Mouse (Mus musculus) thymus, postnatal 36 days (tissue): ENCODE results near the gene Ifnar2.
A peak's percentile ranks its signal among the peaks of the same experiment; 100 is the strongest.

ENCODE experiments used
- DNase-seq, 2 experiments: peaks; one replicate each; pipeline ENCODE4 v3.0.0; 2022; ENCODE audit warnings: mixed read lengths in 2 of 2

Gene Ifnar2

DNA sequence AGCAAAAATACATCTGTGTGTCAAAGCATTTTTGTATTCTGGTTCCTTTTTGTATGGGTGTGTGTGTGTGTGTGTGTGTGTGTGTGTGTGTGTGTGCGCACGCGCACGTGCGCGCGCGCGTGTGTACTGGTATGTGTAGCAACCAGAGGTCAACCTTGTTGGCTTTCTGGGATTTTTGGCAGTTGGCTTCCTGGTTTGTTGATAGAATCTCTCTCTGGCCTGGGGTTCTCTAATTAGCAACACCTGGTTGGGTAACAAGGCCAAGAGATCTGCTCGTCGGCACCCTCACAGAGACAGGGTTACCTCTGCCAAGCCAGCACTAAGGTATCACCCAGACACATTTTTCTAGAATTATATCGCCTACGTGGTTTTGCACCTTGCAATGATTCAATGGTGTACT, 13.1 kb upstream of the Ifnar2 start:
- DNase-seq = no peak

DNA sequence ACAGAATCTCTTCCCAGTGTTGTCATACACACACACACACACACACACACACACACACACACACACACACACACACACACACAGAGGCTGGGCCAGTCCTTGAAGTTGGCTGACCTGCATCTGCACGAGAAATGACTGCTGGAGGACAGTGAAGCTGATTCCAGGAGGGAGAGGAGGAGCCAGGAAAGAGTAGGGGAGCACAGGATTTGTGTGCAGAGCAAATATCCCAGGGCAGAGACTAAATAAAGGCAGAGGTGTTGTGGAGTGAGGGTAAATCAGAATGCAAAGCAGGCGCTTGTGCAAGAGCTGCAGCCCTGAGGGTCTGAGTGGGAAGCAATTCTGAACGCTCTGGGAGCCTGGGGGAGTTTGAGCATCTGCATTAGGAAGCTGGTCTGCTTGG, 12.4 kb upstream of the Ifnar2 start:
- no peak for DNase-seq

- DNase-seq = no peak
Measured at GRCm38 (mm10) chr16:91362006-91362405, 10.6 kb upstream of the Ifnar2 start.

DNA sequence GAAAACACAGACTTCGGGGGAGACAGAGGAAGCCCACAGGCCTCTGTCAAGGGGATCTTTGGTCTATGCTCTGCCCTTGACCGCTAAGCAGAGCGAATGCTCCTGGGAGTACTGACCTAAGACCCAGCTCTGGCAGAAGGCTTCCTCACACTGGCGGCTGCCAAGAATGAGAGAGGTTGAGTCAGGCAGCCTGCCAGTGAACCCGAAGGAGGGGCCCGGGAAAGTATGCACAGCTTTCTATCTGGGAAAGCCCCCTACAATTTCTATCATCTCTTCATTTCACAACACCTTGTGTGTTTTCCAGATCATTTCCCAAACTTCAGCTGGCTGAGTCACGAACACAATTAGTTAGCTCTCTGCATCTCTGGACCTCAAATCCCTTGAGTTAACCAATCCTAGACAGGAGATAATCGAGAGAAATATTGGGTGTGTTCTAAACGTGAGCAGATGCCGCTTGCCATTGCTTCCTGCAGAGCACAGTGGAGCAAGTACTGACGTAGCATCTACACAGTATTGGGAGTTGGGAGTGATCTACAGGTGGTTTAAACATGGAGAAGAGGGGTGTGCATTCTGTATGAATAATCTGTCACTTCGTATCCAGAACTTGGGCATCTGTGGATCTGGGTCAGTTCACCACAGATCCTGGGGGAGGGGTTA, 9.8 kb upstream of the Ifnar2 start:
- DNase-seq = no peak

DNA sequence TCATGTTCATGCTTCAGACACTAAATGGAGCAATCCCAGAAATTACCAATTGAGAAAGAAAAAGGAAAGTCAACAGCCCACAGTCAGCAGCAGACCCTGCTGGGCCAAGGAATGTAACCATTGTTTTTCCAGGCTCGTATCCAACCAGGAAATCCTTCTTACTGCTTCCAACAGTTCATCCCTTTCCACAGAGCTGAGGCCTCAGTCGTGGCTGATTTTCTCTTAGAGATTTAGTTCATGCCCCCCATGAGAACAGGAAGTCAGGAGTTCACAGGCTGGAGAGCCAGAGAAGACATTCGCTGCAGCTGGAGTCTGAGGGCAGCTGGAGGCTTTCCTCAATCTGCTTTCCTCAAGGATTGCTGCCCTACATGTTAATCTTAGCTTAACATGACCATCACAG, 9.1 kb upstream of the Ifnar2 start:
- no peak for DNase-seq

GRCm38 (mm10) chr16:91366567-91366966, 6.0 kb upstream of the Ifnar2 start:
- peak; percentile 35 to 66 for DNase-seq

DNA sequence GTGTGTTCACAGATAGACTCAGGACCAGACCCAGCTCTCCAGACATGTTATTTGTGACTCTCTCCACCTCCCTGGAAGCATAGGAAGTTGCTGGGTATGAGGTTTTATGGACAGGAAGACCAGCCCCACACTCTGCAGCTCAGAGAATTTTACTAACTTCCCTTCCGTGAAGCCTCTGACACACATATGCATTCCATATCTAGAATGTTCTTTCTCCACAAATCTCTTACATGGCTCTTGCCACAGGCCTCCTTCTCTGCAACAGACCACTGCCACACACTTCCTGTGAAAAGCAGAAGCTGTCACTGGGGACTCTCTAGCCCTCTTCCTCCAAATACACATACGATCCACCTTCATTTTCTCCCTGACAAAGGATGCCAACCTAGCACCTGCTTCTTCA, 5.5 kb upstream of the Ifnar2 start:
- DNase-seq = no peak

DNA sequence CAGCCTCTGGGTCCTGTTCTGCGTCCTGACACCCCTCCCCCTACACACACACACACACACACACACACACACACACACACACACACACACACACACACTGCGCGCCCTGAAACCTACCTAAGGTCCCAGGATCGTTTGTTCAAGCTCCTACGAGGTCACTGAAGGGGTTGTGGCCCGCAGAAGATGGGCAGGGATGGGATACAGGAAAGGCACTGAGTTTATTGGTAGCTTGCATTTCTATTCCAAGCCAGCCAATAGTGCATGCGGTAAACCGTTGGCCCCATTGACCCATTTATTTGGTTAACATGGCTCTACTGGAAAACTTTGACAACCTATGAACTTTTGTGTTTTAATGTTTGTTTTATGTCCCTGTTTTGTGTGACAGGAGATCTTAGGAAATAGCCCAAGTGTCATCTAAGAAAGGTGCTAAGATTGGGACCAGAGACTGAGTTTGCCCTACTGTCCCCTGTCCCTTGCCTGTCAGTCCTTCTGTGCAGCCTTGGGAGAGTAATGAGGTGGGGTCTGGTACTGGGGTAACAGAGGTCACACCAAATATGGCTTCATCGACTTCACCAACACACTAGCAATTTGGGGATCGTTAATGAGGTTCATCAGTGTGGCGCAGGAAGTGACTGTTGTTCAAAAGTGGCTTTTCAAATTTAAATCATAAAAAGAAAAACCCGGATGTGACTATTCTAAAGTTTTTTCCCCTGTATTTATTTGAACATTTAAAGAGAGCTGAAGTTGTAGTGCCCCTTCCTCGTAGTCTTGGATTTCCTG, 1.1 kb downstream of the Ifnar2 start:
- no peak for DNase-seq

DNA sequence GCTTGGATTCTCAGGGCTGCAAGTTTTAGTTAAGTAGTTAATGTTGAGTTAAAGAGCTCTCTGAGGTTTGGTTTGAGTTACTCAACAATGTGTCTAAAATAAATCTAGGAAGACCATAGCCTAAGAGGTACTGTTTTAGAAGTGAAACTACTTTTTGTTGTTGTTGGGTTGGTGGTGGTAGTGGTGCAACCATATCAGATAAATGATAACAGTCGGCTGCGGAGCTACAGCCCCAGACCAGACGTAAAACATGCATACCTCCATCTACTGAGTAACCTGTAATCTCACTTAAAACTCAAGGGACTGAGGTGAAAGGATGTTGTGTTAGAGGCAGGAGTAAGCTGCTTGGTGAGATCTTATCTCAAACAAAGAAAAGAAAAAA, 1.7 kb downstream of the Ifnar2 start:
- no peak for DNase-seq

DNA sequence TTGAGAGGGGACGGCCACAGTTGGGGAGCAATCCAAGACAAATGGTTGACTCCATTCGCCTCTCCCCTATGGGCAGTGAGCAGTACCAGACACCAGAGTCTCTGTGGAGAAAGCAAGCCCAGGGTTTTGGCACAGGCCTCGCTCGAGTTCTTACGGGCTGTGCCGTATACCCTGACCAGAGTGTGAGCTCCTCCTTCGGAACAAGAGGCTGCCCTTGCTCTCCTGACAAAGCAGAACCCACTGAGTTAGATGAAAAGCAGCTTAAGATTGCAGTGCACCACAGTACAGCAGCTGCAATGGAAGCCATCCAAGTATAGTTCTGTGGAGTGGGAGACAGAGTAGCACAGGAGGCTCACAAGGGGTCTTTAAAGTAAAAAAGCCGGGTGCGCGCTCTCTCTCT, 4.1 kb downstream of the Ifnar2 start:
- no peak for DNase-seq

DNA sequence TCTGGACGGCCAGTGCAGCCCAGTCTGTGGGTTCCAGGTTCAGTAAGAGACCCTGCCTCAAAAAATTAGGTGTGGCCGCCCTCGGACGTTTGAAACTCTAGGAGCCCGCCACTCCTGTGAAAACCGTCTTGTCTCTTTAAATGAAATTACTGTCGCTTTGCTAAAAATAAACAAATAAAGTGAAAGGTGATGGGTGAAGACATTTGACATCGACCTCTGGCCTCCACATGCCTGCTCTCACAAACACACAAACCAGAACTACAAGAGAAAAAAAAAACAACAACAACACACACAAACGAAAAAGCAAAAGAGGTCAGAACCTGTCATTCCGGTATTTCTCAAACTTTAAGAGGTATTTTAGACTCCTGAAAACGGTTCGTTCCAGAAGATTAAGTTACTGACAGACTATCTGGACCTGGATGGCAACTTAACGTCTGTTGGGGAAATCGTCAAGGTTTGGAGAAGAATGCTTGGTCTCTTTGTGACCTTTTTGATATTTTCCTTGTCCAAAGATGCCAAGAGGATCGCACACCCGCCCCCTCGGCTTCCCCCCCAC, 5.9 kb downstream of the Ifnar2 start:
- DNase-seq = no peak

GRCm38 (mm10) chr16:91378991-91379390, 6.4 kb downstream of the Ifnar2 start:
- DNase-seq = no peak

DNA sequence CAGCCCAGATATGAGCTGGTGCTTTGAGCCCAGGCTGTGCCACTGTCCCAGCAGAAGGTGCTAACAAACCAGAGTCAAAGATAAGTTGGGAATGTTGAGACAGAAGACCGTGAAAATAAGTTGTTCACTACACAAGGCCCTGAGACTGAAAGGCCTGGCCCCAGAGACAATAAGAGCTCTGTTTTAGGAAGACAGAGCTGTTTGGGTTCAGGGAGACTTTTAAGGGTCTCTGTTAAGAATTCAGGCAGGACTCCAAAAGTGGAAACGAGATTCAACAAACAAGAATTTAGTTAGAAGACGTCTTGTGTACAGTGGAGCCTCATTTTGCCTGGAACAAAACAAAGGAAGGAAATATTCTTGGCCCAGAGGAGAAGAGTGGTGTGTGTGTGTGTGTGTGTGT, 6.8 kb downstream of the Ifnar2 start:
- no peak for DNase-seq

DNA sequence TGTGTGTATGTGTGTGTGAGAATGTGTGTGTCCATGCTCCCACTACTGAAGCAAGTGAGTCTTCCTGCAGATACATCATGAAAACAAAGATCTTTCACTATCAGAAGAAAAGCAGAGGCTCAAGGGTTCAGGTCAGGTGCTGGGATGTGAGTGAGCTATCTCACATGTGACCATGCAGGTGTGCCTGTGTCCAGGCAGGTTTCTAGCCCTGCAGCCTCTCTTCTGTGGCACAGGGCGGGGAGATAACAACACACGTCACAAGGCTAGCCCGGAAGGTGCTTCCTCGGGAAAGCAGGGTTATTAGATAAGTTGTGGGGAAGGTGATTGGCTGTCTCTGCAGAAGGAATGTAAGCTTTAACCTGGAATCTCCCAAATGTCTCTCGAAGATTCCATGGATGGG, 7.6 kb downstream of the Ifnar2 start:
- no peak for DNase-seq

DNA sequence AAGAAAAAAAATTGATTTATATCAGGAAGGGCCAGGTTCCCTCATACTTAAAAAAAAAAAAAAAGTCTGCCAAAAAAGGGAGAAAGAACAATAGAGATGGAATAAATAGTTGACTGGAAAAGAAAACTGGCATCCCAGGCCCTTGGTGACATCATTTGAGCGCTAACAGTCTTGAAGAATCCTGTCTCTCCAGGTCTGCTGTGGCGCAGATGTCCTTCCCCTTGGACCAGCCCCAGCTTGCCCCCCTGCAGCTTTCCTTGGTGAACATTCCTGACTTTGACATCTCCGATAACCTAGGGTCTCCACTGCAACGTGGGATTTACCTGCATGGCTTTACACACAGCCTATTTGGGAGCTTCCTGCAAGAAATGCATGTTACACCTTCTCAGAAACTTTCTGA, 9.0 kb downstream of the Ifnar2 start:
- no peak for DNase-seq

DNA sequence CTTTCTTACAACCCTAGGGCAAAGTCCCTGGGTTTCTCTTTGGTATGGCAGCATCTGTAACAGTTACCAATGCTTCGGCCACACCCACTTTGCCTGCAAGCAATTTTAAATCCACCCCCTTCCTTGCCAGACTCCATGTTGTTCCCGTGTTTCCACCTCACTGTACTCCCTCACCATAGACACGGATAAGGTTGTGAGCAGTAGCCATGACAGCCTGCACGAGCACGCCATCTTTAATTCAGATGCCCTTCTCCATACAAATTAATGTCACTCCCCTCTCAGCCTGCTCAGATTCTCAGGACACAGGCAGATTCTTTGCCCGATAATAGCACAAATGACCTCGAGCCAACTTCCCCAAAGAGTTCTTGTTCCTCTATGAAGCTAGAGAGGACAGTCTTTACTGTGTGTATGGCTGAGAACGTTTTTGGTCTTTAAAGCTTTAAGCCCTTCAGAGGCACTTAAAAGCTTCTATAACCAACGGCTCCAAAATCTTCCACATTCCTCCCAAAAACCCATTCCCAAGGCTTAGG, 9.7 kb downstream of the Ifnar2 start:
- no peak for DNase-seq

- no peak for DNase-seq
Measured at GRCm38 (mm10) chr16:91384221-91384620, 11.6 kb downstream of the Ifnar2 start.

GRCm38 (mm10) chr16:91385621-91386020, 13.0 kb downstream of the Ifnar2 start:
- no peak for DNase-seq

GRCm38 (mm10) chr16:91386419-91387120, 14.0 kb downstream of the Ifnar2 start:
- DNase-seq = no peak

DNA sequence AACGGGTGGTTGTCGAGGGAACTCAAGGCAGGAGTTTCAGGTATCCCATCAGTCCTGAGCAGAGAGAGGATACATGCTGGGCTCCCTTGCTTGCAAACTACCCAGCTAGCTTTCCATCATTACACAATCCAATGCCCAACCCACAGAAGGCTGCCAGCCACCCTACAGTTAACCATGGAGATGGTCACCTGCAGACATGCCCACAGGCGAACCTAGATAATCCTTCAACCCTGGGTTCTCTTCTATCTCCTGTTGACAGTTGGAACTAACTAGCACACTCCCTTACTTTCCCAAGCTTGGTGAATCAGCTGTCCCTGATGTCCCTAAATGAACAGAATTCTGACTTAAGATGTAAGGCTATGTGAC, 14.5 kb downstream of the Ifnar2 start:
- DNase-seq = no peak

GRCm38 (mm10) chr16:91390100-91390499, 17.5 kb downstream of the Ifnar2 start:
- no peak for DNase-seq

GRCm38 (mm10) chr16:91391421-91391820, 18.8 kb downstream of the Ifnar2 start, which contains the start of gene Gm21970:
Gm21970 (plus strand) TSS chr16:91391721.
- no peak for DNase-seq

GRCm38 (mm10) chr16:91394826-91395410, 22.3 kb downstream of the Ifnar2 start:
- no peak for DNase-seq
